Comparison of ENCODE assay signal across 28 mouse cellular contexts in genomic region chr17:86452934-86453333, GRCm38 (mm10). TPM values are rescaled to one million over a fixed set of nuclear protein-coding genes. Genes with fewer than 3 reads are reported as not detected.
"Had no signal": no experiment of that assay in that cellular context is flagged by ENCODE, and none has a peak within 500 bp of the region (broad histone marks: within the 10 kb centered on the region; RNA-seq: fewer than 3 reads in every experiment).

No protein-coding gene starts in this region.

- H3K9ac ChIP-seq: heart, embryonic 12.5 days; hindbrain, embryonic 12.5 days; hindbrain, embryonic 15.5 days; limb, embryonic 12.5 days; liver, embryonic 13.5 days; liver, embryonic 15.5 days had no signal

- H3K9me3 ChIP-seq: heart, embryonic 12.5 days; hindbrain, embryonic 10.5 days; hindbrain, embryonic 15.5 days; limb, embryonic 10.5 days; limb, embryonic 12.5 days; liver, embryonic 13.5 days; liver, embryonic 15.5 days had no signal

- H3K27ac ChIP-seq: heart, adult 2 months; hindbrain, embryonic 10.5 days; hindbrain, embryonic 12.5 days; hindbrain, embryonic 15.5 days; hindbrain, postnatal 0 days; layer of hippocampus, adult 2 months; left cerebral cortex, adult 2 months; limb, embryonic 10.5 days; limb, embryonic 12.5 days; liver, embryonic 13.5 days; liver, embryonic 15.5 days had no signal

- DNase-seq: gastrocnemius, postnatal 14 days; gastrocnemius, postnatal 36 days; heart, adult 2 months; heart, postnatal 10 days; heart, postnatal 4 days; kidney, adult 18-20 months; kidney, adult 8-10 months; kidney, postnatal 10 days; kidney, postnatal 25 days; kidney, postnatal 4 days; liver; liver, embryonic 13.5 days had no signal

- ATAC-seq: hindbrain, postnatal 0 days had no signal

- H3K27me3 ChIP-seq: heart, embryonic 12.5 days; hindbrain, embryonic 12.5 days; hindbrain, embryonic 15.5 days; limb, embryonic 12.5 days; liver, embryonic 13.5 days; liver, embryonic 15.5 days had no signal

- H3K4me1 ChIP-seq: hindbrain, embryonic 10.5 days; hindbrain, embryonic 12.5 days; hindbrain, embryonic 15.5 days; limb, embryonic 12.5 days; liver, embryonic 13.5 days; liver, embryonic 15.5 days had no signal

- H3K4me2 ChIP-seq: heart, embryonic 12.5 days; hindbrain, embryonic 12.5 days; hindbrain, embryonic 15.5 days; limb, embryonic 12.5 days; liver, embryonic 11.5 days; liver, embryonic 13.5 days; liver, embryonic 15.5 days had no signal

- H3K36me3 ChIP-seq: heart, embryonic 12.5 days; hindbrain, embryonic 10.5 days; hindbrain, embryonic 12.5 days; hindbrain, embryonic 15.5 days; limb, embryonic 10.5 days; limb, embryonic 12.5 days; liver, embryonic 13.5 days; liver, embryonic 15.5 days had no signal

- H3K4me3 ChIP-seq: heart, adult 2 months; heart, embryonic 12.5 days; hindbrain, embryonic 10.5 days; hindbrain, embryonic 12.5 days; hindbrain, embryonic 15.5 days; layer of hippocampus, adult 2 months; left cerebral cortex, adult 2 months; limb, embryonic 10.5 days; limb, embryonic 12.5 days; liver, embryonic 13.5 days; liver, embryonic 15.5 days had no signal

RNA-seq across cellular contexts. Expression of gene Gm10309, which starts 52.1 kb away (rescaled TPM):
- total RNA-seq: gastrocnemius, postnatal 14 days; gastrocnemius, postnatal 36 days; heart, adult 2 months; heart, postnatal 10 days; heart, postnatal 25 days; hindbrain, postnatal 0 days; layer of hippocampus, adult 2 months; layer of hippocampus, postnatal 10 days; layer of hippocampus, postnatal 25 days; left cerebral cortex, adult 2 months; left cerebral cortex, postnatal 14 days; left cerebral cortex, postnatal 36 days had no signal
- polyA plus RNA-seq: liver, embryonic 13.5 days; liver, embryonic 15.5 days had no signal
